Mouse (Mus musculus): Measurements from ENCODE around the gene Klhl29.

Klhl29 gene

GRCm38 (mm10) chr12:5219913-5220575 is 155.4 kb downstream of the Klhl29 start:
- DNase-seq (ENCODE audit: low spot score) = no peak

GRCm38 (mm10) chr12:5215836-5216747 is 159.4 kb downstream of the Klhl29 start:
- no peak for DNase-seq (ENCODE audit: low spot score)

- DNase-seq (ENCODE audit: low spot score) = no peak
These were observed 161.2 kb downstream of the Klhl29 start for GRCm38 (mm10) chr12:5214266-5214665.

- no peak for DNase-seq (ENCODE audit: low spot score)
These were observed 162.0 kb downstream of the Klhl29 start for GRCm38 (mm10) chr12:5213339-5214104.

GRCm38 (mm10) chr12:5211884-5212283 is 163.6 kb downstream of the Klhl29 start:
- DNase-seq (ENCODE audit: low spot score) = no peak

GRCm38 (mm10) chr12:5210786-5211185 is 164.7 kb downstream of the Klhl29 start:
- no peak for DNase-seq (ENCODE audit: low spot score)

GRCm38 (mm10) chr12:5207941-5208905 is 167.3 kb downstream of the Klhl29 start:
- no peak for DNase-seq (ENCODE audit: low spot score)

GRCm38 (mm10) chr12:5207172-5207571 is 168.3 kb downstream of the Klhl29 start:
- DNase-seq (ENCODE audit: low spot score) = no peak

GRCm38 (mm10) chr12:5204071-5204840 is 171.2 kb downstream of the Klhl29 start:
- DNase-seq (ENCODE audit: low spot score) = no peak

GRCm38 (mm10) chr12:5203385-5203784 is 172.1 kb downstream of the Klhl29 start:
- no peak for DNase-seq (ENCODE audit: low spot score)

- DNase-seq (ENCODE audit: low spot score) = no peak
These were observed 177.2 kb downstream of the Klhl29 start for GRCm38 (mm10) chr12:5198254-5198653.

- DNase-seq (ENCODE audit: low spot score) = no peak
These were observed 181.3 kb downstream of the Klhl29 start for GRCm38 (mm10) chr12:5194176-5194575.

GRCm38 (mm10) chr12:5192380-5192718 is 183.1 kb downstream of the Klhl29 start:
- no peak for DNase-seq (ENCODE audit: low spot score)

- no peak for DNase-seq (ENCODE audit: low spot score)
These were observed 183.7 kb downstream of the Klhl29 start for GRCm38 (mm10) chr12:5191628-5192379.

- DNase-seq (ENCODE audit: low spot score) = no peak
These were observed 184.3 kb downstream of the Klhl29 start for GRCm38 (mm10) chr12:5191206-5191605.

GRCm38 (mm10) chr12:5189446-5190150 is 185.9 kb downstream of the Klhl29 start:
- no peak for DNase-seq (ENCODE audit: low spot score)

- no peak for DNase-seq (ENCODE audit: low spot score)
These were observed 186.6 kb downstream of the Klhl29 start for GRCm38 (mm10) chr12:5188899-5189298.

GRCm38 (mm10) chr12:5187773-5188333 is 187.6 kb downstream of the Klhl29 start:
- DNase-seq (ENCODE audit: low spot score) = no peak

- no peak for DNase-seq (ENCODE audit: low spot score)
These were observed 188.8 kb downstream of the Klhl29 start for GRCm38 (mm10) chr12:5186645-5187044.

Data from c-Kit-positive CD71-positive TER-119-positive erythroid progenitor cells, embryonic 14.5 days (primary cell).